Mouse (Mus musculus) liver, adult 2 months (tissue): Measurements from ENCODE around the gene Tmem62. TPM values are rescaled to one million over a fixed set of nuclear protein-coding genes. Genes with fewer than 3 reads are reported as not detected.
"Not testable (repeated sequence)": the region's sequence is repeated elsewhere in the genome, so short reads cannot be mapped to it uniquely, and the experiment has no call there.

ENCODE experiments used
- DNase-seq: peaks from one replicate; pipeline ENCODE4 v3.0.0-alpha.2; 2011; ENCODE audit warnings: low read depth, low spot score; ENCODE audit errors: extremely low read depth
- H3K27ac ChIP-seq: fragments of 200-500 bp; replicated peaks from 2 replicates; pipeline ENCODE4 v1.5.1; 2012; ENCODE audit warnings: low read depth, mild to moderate bottlenecking, control low read depth, inconsistent platforms, low read length; ENCODE audit not compliant: insufficient read depth
- H3K27me3 ChIP-seq: fragments of 200-500 bp; 2 replicates; pipeline ENCODE4 v1.6.1; 2012; ENCODE audit warnings: mild to moderate bottlenecking, moderate library complexity, low read length, inconsistent platforms; ENCODE audit not compliant: control insufficient read depth, insufficient read depth
- H3K36me3 ChIP-seq: fragments of 200-500 bp; 2 replicates; pipeline ENCODE4 v1.6.1; 2012; ENCODE audit warnings: low read length, inconsistent platforms; ENCODE audit not compliant: control insufficient read depth, insufficient read depth
- H3K4me1 ChIP-seq: fragments of 200-500 bp; 2 replicates; pipeline ENCODE4 v1.6.1; 2011; ENCODE audit warnings: low read length; ENCODE audit not compliant: control insufficient read depth, insufficient read depth
- H3K4me3 ChIP-seq: fragments of 200-500 bp; 2 replicates; pipeline ENCODE4 v1.5.1; 2011; ENCODE audit warnings: low read depth, mild to moderate bottlenecking, control low read depth, low read length, moderate library complexity; ENCODE audit not compliant: insufficient read depth
- H3K79me2 ChIP-seq: fragments of 200-500 bp; 2 replicates; pipeline ENCODE4 v1.6.1; 2012; ENCODE audit warnings: inconsistent platforms, mild to moderate bottlenecking, low read length, moderate library complexity; ENCODE audit not compliant: control insufficient read depth, insufficient read depth
- H3K9ac ChIP-seq: fragments of 200-500 bp; 2 replicates; pipeline ENCODE4 v1.6.1; 2012; ENCODE audit warnings: low read depth, mild to moderate bottlenecking, control low read depth, inconsistent platforms, low read length
- CTCF ChIP-seq: fragments of 200-500 bp; IDR thresholded peaks from 2 replicates; pipeline ENCODE4 v1.5.1; 2011; ENCODE audit warnings: low read depth, low read length, control low read depth
- POLR2A ChIP-seq: fragments of 200-500 bp; IDR thresholded peaks from 2 replicates; pipeline ENCODE4 v1.6.1; 2011; ENCODE audit warnings: low read length, control low read depth; ENCODE audit not compliant: insufficient read depth; ENCODE audit errors: extremely low read depth
- WGBS: fragments of 180-500 bp; shearing (Covaris S2); methylation state at CpG from one replicate; pipeline ENCODE4 v1.1.7; 2018; 5-methylcytosine and 5-hydroxymethylcytosine counted together
- polyA plus RNA-seq: library from polyadenylated mRNA; depleted of rRNA; stranded (reverse); fragments of >200 nt; gene quantifications from 2 replicates; pipeline ENCODE4 v1.2.3, GENCODE M21; 2012
- total RNA-seq: library from RNA; depleted of rRNA; stranded (reverse); fragments of >200 nt; gene quantifications from 2 replicates; pipeline ENCODE4 v1.2.3, GENCODE M21; 2014

Gene Tmem62
- total and polyA plus RNA-seq, 2 experiments = 8.0 to 17.7 TPM

DNA sequence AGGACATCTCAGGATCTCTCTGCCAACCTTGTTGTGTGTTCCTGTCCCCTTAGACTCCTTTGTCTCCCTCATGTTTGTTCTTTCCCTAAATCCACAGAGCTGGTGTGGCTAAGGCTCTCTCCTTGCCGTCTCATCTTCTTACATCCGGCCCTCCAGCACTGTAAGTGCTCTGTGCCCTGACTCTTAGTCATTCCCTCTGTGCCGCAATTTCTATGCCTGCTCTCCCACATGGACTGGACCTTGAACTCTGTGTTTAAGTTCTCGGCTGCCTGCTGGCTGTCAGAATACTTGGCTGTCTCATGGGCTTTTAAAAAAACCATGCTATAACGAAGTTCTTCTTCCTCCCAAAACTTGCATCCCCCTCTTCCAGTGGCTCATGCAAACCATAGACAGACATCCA is 46.1 kb downstream of the Tmem62 start:
- Histone ChIP-seq H3K4me3 (no peak overlapping the region), H3K9ac (no peak overlapping the region), H3K27me3 (no peaks in the 10 kb centered on the region), H3K27ac (no peak overlapping the region), H3K79me2 (no peaks in the 10 kb centered on the region), H3K4me1 (peaks cover 2% of the 10 kb centered on the region; the same call in 1 of the 2 replicates), H3K36me3 (peaks cover 1% of the 10 kb centered on the region)
- no peak for TF ChIP-seq CTCF
- no peak for TF ChIP-seq POLR2A
- DNase-seq = peak; percentile 47
- WGBS = 17% methylated on average over 5 of the region's 5 CpGs

DNA sequence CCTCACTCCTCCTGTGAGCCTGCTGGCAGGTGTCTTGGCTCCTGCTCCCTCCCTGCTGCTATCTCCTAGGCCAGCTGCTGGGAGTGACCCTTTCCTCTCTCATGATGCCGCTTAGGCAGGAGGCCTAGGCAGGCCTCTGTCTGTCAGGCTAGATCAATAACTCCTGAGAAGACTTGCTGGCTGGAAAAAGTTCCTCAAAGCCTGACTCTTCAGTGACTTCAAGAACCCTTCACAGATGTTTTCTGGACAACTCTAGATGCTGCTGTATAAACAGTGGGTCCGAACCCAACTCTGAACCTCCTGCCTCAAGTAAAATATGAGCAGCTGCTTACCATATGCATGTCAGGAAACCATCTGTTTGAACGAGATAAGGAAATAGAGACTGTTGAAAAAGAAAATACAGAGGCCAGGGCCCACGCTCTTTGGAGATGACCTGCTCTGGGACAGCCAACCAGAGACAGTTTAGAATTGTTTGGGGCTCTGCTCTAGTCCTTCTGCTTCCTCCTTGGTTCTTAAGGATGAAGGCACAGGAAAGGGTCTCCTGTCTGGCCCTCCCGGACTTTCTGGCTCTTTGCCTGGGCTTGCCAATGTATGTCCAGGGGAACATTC is 60.0 kb downstream of the Tmem62 start, which contains the start of gene Epb42:
TSS of gene Epb42 (minus strand) at position 340 of the 609 bp plus-strand sequence.
- no peaks in the 10 kb centered on the region for H3K4me1 ChIP-seq
- H3K79me2 ChIP-seq = no peaks in the 10 kb centered on the region
- no peak within 1 kb of the TSS for H3K4me3 ChIP-seq
- TF ChIP-seq CTCF (no peak), POLR2A (no peak)
- no peak for DNase-seq
- no peaks in the 10 kb centered on the region for H3K36me3 ChIP-seq
- no peak within 1 kb of the TSS for H3K27ac ChIP-seq
- WGBS = 60% methylated on average over 5 of the region's 5 CpGs
- H3K27me3 ChIP-seq = no peaks in the 10 kb centered on the region
- H3K9ac ChIP-seq = no peak within 1 kb of the TSS

DNA sequence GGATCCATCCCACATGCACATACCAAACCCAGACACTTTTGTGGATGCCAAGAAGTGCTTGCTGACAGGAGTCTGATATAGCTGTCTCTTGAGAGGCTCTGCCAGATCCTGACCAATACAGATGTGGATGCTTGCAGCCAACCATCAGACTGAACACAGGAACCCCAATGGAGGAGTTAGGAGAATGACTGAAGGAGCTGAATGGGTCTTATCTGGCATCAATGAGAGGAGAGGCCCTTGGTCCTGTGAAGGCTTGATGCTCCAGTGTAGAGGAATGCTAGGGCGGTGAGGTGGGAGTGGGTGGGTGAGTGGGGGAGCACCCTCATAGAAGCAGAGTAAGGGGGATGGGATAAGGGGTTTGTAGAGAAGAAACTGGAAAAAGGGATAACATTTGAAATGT is 62.0 kb downstream of the Tmem62 start:
- WGBS = 96% methylated on average over 1 of the region's 1 CpGs

DNA sequence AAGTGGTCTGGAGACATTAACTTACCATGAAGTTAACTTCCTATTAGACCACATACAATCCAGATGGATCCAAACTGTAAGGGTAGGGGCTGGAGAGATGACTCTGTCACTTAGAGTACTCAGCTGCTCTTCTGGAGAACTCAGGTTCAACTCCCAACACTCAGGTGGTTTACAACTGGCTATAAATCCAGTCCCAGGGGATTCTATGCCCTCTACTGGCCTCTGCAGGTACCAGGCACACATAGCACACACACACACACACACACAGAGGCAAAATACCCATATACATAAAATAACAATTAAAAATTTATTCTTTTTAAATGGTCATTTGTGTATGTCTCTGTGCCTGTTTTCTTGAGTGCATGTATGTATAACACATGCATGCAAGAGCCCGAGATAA is 62.6 kb downstream of the Tmem62 start:
- H3K9ac ChIP-seq = no peak overlapping the region
- 94% methylated on average over 1 of the region's 1 CpGs for WGBS

More for the DNA sequence above, 62.0 kb downstream of the Tmem62 start:
- H3K4me1 ChIP-seq, H3K36me3 ChIP-seq, DNase-seq, H3K27ac ChIP-seq, H3K79me2 ChIP-seq, H3K9ac ChIP-seq, H3K4me3 ChIP-seq, H3K27me3 ChIP-seq: not testable (repeated sequence)

DNA sequence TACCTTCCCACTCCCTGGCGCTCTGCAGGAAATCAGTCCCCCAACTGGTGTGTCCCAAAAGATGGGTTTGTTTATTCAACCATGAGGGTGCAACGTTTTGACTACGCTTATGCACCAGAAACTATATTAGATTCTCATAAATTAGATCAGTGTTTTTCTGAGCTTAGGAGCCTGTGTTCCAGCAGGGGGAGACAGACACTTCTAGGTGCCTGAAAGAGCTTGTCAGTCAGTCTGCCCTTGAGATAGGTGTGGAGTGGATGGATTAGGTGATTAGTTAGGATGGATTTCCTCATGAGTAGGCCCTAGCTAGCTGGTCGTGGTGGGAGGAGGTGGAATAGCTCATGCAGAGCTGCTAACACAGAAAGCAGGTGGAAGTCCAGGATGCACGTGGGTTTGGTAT is 64.3 kb downstream of the Tmem62 start:
- Histone ChIP-seq H3K36me3 (no peaks in the 10 kb centered on the region), H3K4me3 (no peak overlapping the region), H3K79me2 (no peaks in the 10 kb centered on the region), H3K27ac (no peak overlapping the region), H3K9ac (no peak overlapping the region), H3K27me3 (no peaks in the 10 kb centered on the region), H3K4me1 (no peaks in the 10 kb centered on the region)
- WGBS = 44% methylated on average over 5 of the region's 5 CpGs
- peak; percentile 19 for DNase-seq
- no peak for TF ChIP-seq POLR2A
- TF ChIP-seq CTCF = no peak

More for the DNA sequence above, 62.6 kb downstream of the Tmem62 start:
- H3K27ac ChIP-seq = no peak overlapping the region
- no peak overlapping the region for H3K4me3 ChIP-seq
- DNase-seq = no peak
- TF ChIP-seq POLR2A = no peak
- no peak for TF ChIP-seq CTCF
- H3K36me3 ChIP-seq = no peaks in the 10 kb centered on the region
- no peaks in the 10 kb centered on the region for H3K79me2 ChIP-seq
- no peaks in the 10 kb centered on the region for H3K4me1 ChIP-seq
- H3K27me3 ChIP-seq = no peaks in the 10 kb centered on the region

DNA sequence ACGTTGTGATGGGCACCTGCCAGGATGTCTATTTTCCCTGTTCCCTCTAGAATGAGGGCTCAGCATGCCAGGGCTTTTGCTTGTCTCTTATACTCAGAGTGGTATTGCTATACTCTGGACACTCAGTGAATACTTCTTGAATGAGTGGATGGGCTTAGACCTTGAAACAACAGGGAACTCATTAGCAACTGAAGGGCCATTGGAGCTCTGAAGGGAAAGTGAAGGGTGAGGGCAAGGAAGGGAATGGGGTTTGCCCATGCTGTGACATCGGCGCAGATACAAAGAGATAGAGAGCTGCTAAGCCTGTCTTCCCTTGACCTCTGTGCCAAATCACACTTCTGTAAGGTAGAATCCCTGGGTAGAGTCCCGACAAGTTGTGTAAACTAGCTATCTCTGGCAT is 68.8 kb downstream of the Tmem62 start:
- no peak for TF ChIP-seq POLR2A
- TF ChIP-seq CTCF = no peak
- no peaks in the 10 kb centered on the region for H3K79me2 ChIP-seq
- no peak overlapping the region for H3K9ac ChIP-seq
- no peaks in the 10 kb centered on the region for H3K27me3 ChIP-seq
- DNase-seq = no peak
- H3K4me3 ChIP-seq = no peak overlapping the region
- no peaks in the 10 kb centered on the region for H3K36me3 ChIP-seq
- no peak overlapping the region for H3K27ac ChIP-seq
- 76% methylated on average over 4 of the region's 4 CpGs for WGBS
- H3K4me1 ChIP-seq = no peaks in the 10 kb centered on the region
